Mouse (Mus musculus): Measurements from ENCODE around the gene Wwox. TPM values are rescaled to one million over a fixed set of nuclear protein-coding genes. Genes with fewer than 3 reads are reported as not detected.

Gene Wwox
- polyA plus RNA-seq, 1 experiment from 2014 or later: 11.3 TPM

- H3K27ac ChIP-seq (replicated peaks in 1 of 2; ENCODE audit: control insufficient read depth in 1 of 2, insufficient read depth in 1 of 2, low read depth in 2 of 2, low read length in 2 of 2): no peak overlapping the region
- no peak overlapping the region for H3K9ac ChIP-seq (ENCODE audit: low read length)
- H3K36me3 ChIP-seq (ENCODE audit: control insufficient read depth, insufficient read depth, low read length): no peaks in the 10 kb centered on the region
- H3K4me2 ChIP-seq (ENCODE audit: low read length): no peak overlapping the region
- no peaks in the 10 kb centered on the region for H3K9me3 ChIP-seq (ENCODE audit: control insufficient read depth, low read length)
- H3K4me3 ChIP-seq (ENCODE audit: control insufficient read depth in 1 of 2, insufficient read depth in 1 of 2, low read depth in 1 of 2, low read length in 2 of 2): no peak overlapping the region
- WGBS: 32% methylated on average over 10 of the region's 10 CpGs
- H3K27me3 ChIP-seq (ENCODE audit: control insufficient read depth, insufficient read depth, low read length): no peaks in the 10 kb centered on the region
- no peaks in the 10 kb centered on the region; a peak in 1 of 4 replicates for H3K4me1 ChIP-seq (ENCODE audit: control insufficient read depth in 2 of 2, insufficient read depth in 2 of 2, low read length in 2 of 2)
- no peak for ATAC-seq (ENCODE audit: insufficient number of reproducible peaks, insufficient read depth, low FRiP score, low read depth)
Measured at GRCm38 (mm10) chr8:114681136-114681535, 241.7 kb downstream of the Wwox start.

- H3K4me3 ChIP-seq (ENCODE audit: control insufficient read depth in 1 of 2, insufficient read depth in 1 of 2, low read depth in 1 of 2, low read length in 2 of 2): no peak overlapping the region
- H3K36me3 ChIP-seq (ENCODE audit: control insufficient read depth, insufficient read depth, low read length): no peaks in the 10 kb centered on the region
- H3K27ac ChIP-seq (replicated peaks in 1 of 2; ENCODE audit: control insufficient read depth in 1 of 2, insufficient read depth in 1 of 2, low read depth in 2 of 2, low read length in 2 of 2): no peak overlapping the region
- no peak overlapping the region for H3K9ac ChIP-seq (ENCODE audit: low read length)
- no peaks in the 10 kb centered on the region for H3K9me3 ChIP-seq (ENCODE audit: control insufficient read depth, low read length)
- H3K4me1 ChIP-seq (ENCODE audit: control insufficient read depth in 2 of 2, insufficient read depth in 2 of 2, low read length in 2 of 2): no peaks in the 10 kb centered on the region; a peak in 1 of 4 replicates
- no peaks in the 10 kb centered on the region for H3K27me3 ChIP-seq (ENCODE audit: control insufficient read depth, insufficient read depth, low read length)
- WGBS: 60% methylated on average over 10 of the region's 10 CpGs
- ATAC-seq (ENCODE audit: insufficient number of reproducible peaks, insufficient read depth, low FRiP score, low read depth): no peak
- H3K4me2 ChIP-seq (ENCODE audit: low read length): no peak overlapping the region
Measured at GRCm38 (mm10) chr8:114682166-114682565, 242.7 kb downstream of the Wwox start.

GRCm38 (mm10) chr8:114684046-114684702 is 244.7 kb downstream of the Wwox start:
- Histone ChIP-seq H3K4me1 (ENCODE audit: control insufficient read depth in 2 of 2, insufficient read depth in 2 of 2, low read length in 2 of 2) (no peaks in the 10 kb centered on the region), H3K27ac (replicated peaks in 1 of 2; ENCODE audit: control insufficient read depth in 1 of 2, insufficient read depth in 1 of 2, low read depth in 2 of 2, low read length in 2 of 2) (no peak overlapping the region), H3K4me2 (ENCODE audit: low read length) (no peak overlapping the region), H3K9ac (ENCODE audit: low read length) (no peak overlapping the region), H3K4me3 (ENCODE audit: control insufficient read depth in 1 of 2, insufficient read depth in 1 of 2, low read depth in 1 of 2, low read length in 2 of 2) (no peak overlapping the region), H3K36me3 (ENCODE audit: control insufficient read depth, insufficient read depth, low read length) (no peaks in the 10 kb centered on the region), H3K9me3 (ENCODE audit: control insufficient read depth, low read length) (no peaks in the 10 kb centered on the region), H3K27me3 (ENCODE audit: control insufficient read depth, insufficient read depth, low read length) (no peaks in the 10 kb centered on the region)
- 72% methylated on average over 11 of the region's 11 CpGs for WGBS
- ATAC-seq (ENCODE audit: insufficient number of reproducible peaks, insufficient read depth, low FRiP score, low read depth): no peak

GRCm38 (mm10) chr8:114686462-114686861 is 247.0 kb downstream of the Wwox start:
- Histone ChIP-seq H3K27ac (replicated peaks in 1 of 2; ENCODE audit: control insufficient read depth in 1 of 2, insufficient read depth in 1 of 2, low read depth in 2 of 2, low read length in 2 of 2) (no peak overlapping the region), H3K36me3 (ENCODE audit: control insufficient read depth, insufficient read depth, low read length) (no peaks in the 10 kb centered on the region), H3K4me1 (ENCODE audit: control insufficient read depth in 2 of 2, insufficient read depth in 2 of 2, low read length in 2 of 2) (no peaks in the 10 kb centered on the region), H3K9me3 (ENCODE audit: control insufficient read depth, low read length) (no peaks in the 10 kb centered on the region), H3K27me3 (ENCODE audit: control insufficient read depth, insufficient read depth, low read length) (no peaks in the 10 kb centered on the region), H3K4me3 (ENCODE audit: control insufficient read depth in 1 of 2, insufficient read depth in 1 of 2, low read depth in 1 of 2, low read length in 2 of 2) (no peak overlapping the region), H3K4me2 (ENCODE audit: low read length) (no peak overlapping the region), H3K9ac (ENCODE audit: low read length) (no peak overlapping the region)
- ATAC-seq (ENCODE audit: insufficient number of reproducible peaks, insufficient read depth, low FRiP score, low read depth): no peak
- WGBS: 89% methylated on average over 4 of the region's 4 CpGs

GRCm38 (mm10) chr8:114688732-114689131 is 249.3 kb downstream of the Wwox start:
- H3K27me3 ChIP-seq (ENCODE audit: control insufficient read depth, insufficient read depth, low read length): no peaks in the 10 kb centered on the region
- H3K4me2 ChIP-seq (ENCODE audit: low read length): no peak overlapping the region
- H3K9ac ChIP-seq (ENCODE audit: low read length): no peak overlapping the region
- H3K4me3 ChIP-seq (ENCODE audit: control insufficient read depth in 1 of 2, insufficient read depth in 1 of 2, low read depth in 1 of 2, low read length in 2 of 2): no peak overlapping the region
- no peak for ATAC-seq (ENCODE audit: insufficient number of reproducible peaks, insufficient read depth, low FRiP score, low read depth)
- H3K9me3 ChIP-seq (ENCODE audit: control insufficient read depth, low read length): no peaks in the 10 kb centered on the region
- no peaks in the 10 kb centered on the region for H3K4me1 ChIP-seq (ENCODE audit: control insufficient read depth in 2 of 2, insufficient read depth in 2 of 2, low read length in 2 of 2)
- no peaks in the 10 kb centered on the region for H3K36me3 ChIP-seq (ENCODE audit: control insufficient read depth, insufficient read depth, low read length)
- WGBS: 89% methylated on average over 11 of the region's 11 CpGs
- H3K27ac ChIP-seq (replicated peaks in 1 of 2; ENCODE audit: control insufficient read depth in 1 of 2, insufficient read depth in 1 of 2, low read depth in 2 of 2, low read length in 2 of 2): no peak overlapping the region

GRCm38 (mm10) chr8:114694566-114695198 is 255.2 kb downstream of the Wwox start:
- 80% methylated on average over 4 of the region's 4 CpGs for WGBS
- H3K9ac ChIP-seq (ENCODE audit: low read length): no peak overlapping the region
- H3K27me3 ChIP-seq (ENCODE audit: control insufficient read depth, insufficient read depth, low read length): no peaks in the 10 kb centered on the region
- no peak overlapping the region for H3K27ac ChIP-seq (replicated peaks in 1 of 2; ENCODE audit: control insufficient read depth in 1 of 2, insufficient read depth in 1 of 2, low read depth in 2 of 2, low read length in 2 of 2)
- no peak overlapping the region for H3K4me2 ChIP-seq (ENCODE audit: low read length)
- H3K4me1 ChIP-seq (ENCODE audit: control insufficient read depth in 2 of 2, insufficient read depth in 2 of 2, low read length in 2 of 2): no peaks in the 10 kb centered on the region
- no peaks in the 10 kb centered on the region for H3K9me3 ChIP-seq (ENCODE audit: control insufficient read depth, low read length)
- H3K36me3 ChIP-seq (ENCODE audit: control insufficient read depth, insufficient read depth, low read length): no peaks in the 10 kb centered on the region
- no peak for ATAC-seq (ENCODE audit: insufficient number of reproducible peaks, insufficient read depth, low FRiP score, low read depth)
- H3K4me3 ChIP-seq (ENCODE audit: control insufficient read depth in 1 of 2, insufficient read depth in 1 of 2, low read depth in 1 of 2, low read length in 2 of 2): no peak overlapping the region

- WGBS: 65% methylated on average over 5 of the region's 5 CpGs
- no peak overlapping the region for H3K27ac ChIP-seq (replicated peaks in 1 of 2; ENCODE audit: control insufficient read depth in 1 of 2, insufficient read depth in 1 of 2, low read depth in 2 of 2, low read length in 2 of 2)
- ATAC-seq (ENCODE audit: insufficient number of reproducible peaks, insufficient read depth, low FRiP score, low read depth): no peak
Measured at GRCm38 (mm10) chr8:114703517-114703916, 264.1 kb downstream of the Wwox start.

More at GRCm38 (mm10) chr8:114703517-114703916, 264.1 kb downstream of the Wwox start:
- H3K9me3 ChIP-seq (ENCODE audit: control insufficient read depth, low read length): no peaks in the 10 kb centered on the region
- H3K4me2 ChIP-seq (ENCODE audit: low read length): no peak overlapping the region
- H3K4me3 ChIP-seq (ENCODE audit: control insufficient read depth in 1 of 2, insufficient read depth in 1 of 2, low read depth in 1 of 2, low read length in 2 of 2): no peak overlapping the region
- no peak overlapping the region for H3K9ac ChIP-seq (ENCODE audit: low read length)
- 0 out of 4 replicates have a peak, but pooled peaks cover 0 to 7% of the 10 kb centered on the region in 2 experiments for H3K4me1 ChIP-seq (ENCODE audit: control insufficient read depth in 2 of 2, insufficient read depth in 2 of 2, low read length in 2 of 2)
- H3K27me3 ChIP-seq (ENCODE audit: control insufficient read depth, insufficient read depth, low read length): no peaks in the 10 kb centered on the region
- H3K36me3 ChIP-seq (ENCODE audit: control insufficient read depth, insufficient read depth, low read length): no peaks in the 10 kb centered on the region
